Mouse (Mus musculus) ES-Bruce4 (cell line): Measurements from ENCODE around the gene Fam83g. TPM values are rescaled to one million over a fixed set of nuclear protein-coding genes. Genes with fewer than 3 reads are reported as not detected.

Source experiments
- H3K27ac ChIP-seq: 2 replicates; pipeline ENCODE4 v1.5.1; 2012; ENCODE audit warnings: low read length, inconsistent platforms; ENCODE audit not compliant: insufficient read depth
- H3K27me3 ChIP-seq: 2 replicates; pipeline ENCODE4 v1.6.1; 2012; ENCODE audit warnings: mild to moderate bottlenecking, low read length, inconsistent platforms; ENCODE audit not compliant: control insufficient read depth, poor library complexity, insufficient read depth, severe bottlenecking
- H3K36me3 ChIP-seq: 2 replicates; pipeline ENCODE4 v1.6.1; 2012; ENCODE audit warnings: inconsistent platforms, mild to moderate bottlenecking, low read length, moderate library complexity; ENCODE audit not compliant: control insufficient read depth, poor library complexity, insufficient read depth, severe bottlenecking
- H3K4me1 ChIP-seq: one replicate; pipeline ENCODE4 v1.8.1; 2011; ENCODE audit warnings: low read length; ENCODE audit not compliant: control insufficient read depth, insufficient read depth
- H3K4me3 ChIP-seq: 2 replicates; pipeline ENCODE4 v1.5.1; 2011; ENCODE audit warnings: low read depth, mild to moderate bottlenecking, low read length
- H3K9ac ChIP-seq: 2 replicates; pipeline ENCODE4 v1.6.1; 2012; ENCODE audit warnings: low read depth, mild to moderate bottlenecking, inconsistent platforms; ENCODE audit not compliant: poor library complexity, severe bottlenecking
- H3K9me3 ChIP-seq: replicated peaks from 2 replicates; pipeline ENCODE4 v1.6.1; 2012; ENCODE audit warnings: mild to moderate bottlenecking, low read length, inconsistent platforms; ENCODE audit not compliant: control insufficient read depth, poor library complexity, insufficient read depth, severe bottlenecking
- CTCF ChIP-seq: IDR thresholded peaks from one replicate; pipeline ENCODE4 v1.8.1; 2011; ENCODE audit warnings: low read depth, low read length
- EP300 ChIP-seq: IDR thresholded peaks from 2 replicates; pipeline ENCODE4 v1.6.1; 2011; ENCODE audit warnings: low read depth, low read length; ENCODE audit not compliant: insufficient read depth
- POLR2A ChIP-seq: IDR thresholded peaks from one replicate; pipeline ENCODE4 v1.8.1; 2011; ENCODE audit warnings: low read length; ENCODE audit not compliant: insufficient read depth
- polyA plus RNA-seq: library from polyadenylated mRNA; stranded (reverse); fragments of >200 nt; gene quantifications from 2 replicates; pipeline ENCODE4 v1.2.4, GENCODE M21; 2011; ENCODE audit warnings: low read depth; ENCODE audit not compliant: missing spikeins, insufficient read depth, insufficient read length

The Fam83g gene
- polyA plus RNA-seq, 1 experiment: 7.7 TPM

- Histone ChIP-seq H3K27ac (no peak overlapping the region), H3K36me3 (no peaks in the 10 kb centered on the region), H3K27me3 (no peaks in the 10 kb centered on the region), H3K4me1 (no peaks in the 10 kb centered on the region), H3K9ac (no peak overlapping the region), H3K9me3 (no peaks in the 10 kb centered on the region), H3K4me3 (no peak overlapping the region)
- TF ChIP-seq POLR2A (no peak), EP300 (no peak)
These were observed 37.3 kb upstream of the Fam83g start for GRCm38 (mm10) chr11:61646499-61647039.

- Histone ChIP-seq H3K9me3 (no peaks in the 10 kb centered on the region), H3K4me1 (no peaks in the 10 kb centered on the region), H3K36me3 (no peaks in the 10 kb centered on the region), H3K27ac (no peak overlapping the region), H3K9ac (no peak overlapping the region), H3K27me3 (no peaks in the 10 kb centered on the region), H3K4me3 (no peak overlapping the region)
- no peak for TF ChIP-seq EP300
- no peak for TF ChIP-seq CTCF
- TF ChIP-seq POLR2A: no peak
These were observed 36.6 kb upstream of the Fam83g start for GRCm38 (mm10) chr11:61647110-61647910.

- TF ChIP-seq POLR2A (no peak), EP300 (no peak), CTCF (no peak)
- Histone ChIP-seq H3K4me1 (no peaks in the 10 kb centered on the region), H3K27me3 (no peaks in the 10 kb centered on the region), H3K36me3 (no peaks in the 10 kb centered on the region), H3K9ac (no peak overlapping the region), H3K9me3 (no peaks in the 10 kb centered on the region), H3K27ac (no peak overlapping the region), H3K4me3 (no peak overlapping the region)
These were observed 35.7 kb upstream of the Fam83g start for GRCm38 (mm10) chr11:61647956-61648748.

GRCm38 (mm10) chr11:61648749-61649115 lies 35.2 kb upstream of the Fam83g start:
- H3K27me3 ChIP-seq: no peaks in the 10 kb centered on the region
- no peak overlapping the region for H3K27ac ChIP-seq
- no peaks in the 10 kb centered on the region for H3K9me3 ChIP-seq
- no peak overlapping the region for H3K4me3 ChIP-seq
- H3K36me3 ChIP-seq: no peaks in the 10 kb centered on the region
- H3K9ac ChIP-seq: no peak overlapping the region
- TF ChIP-seq POLR2A (no peak), EP300 (no peak), CTCF (no peak)
- H3K4me1 ChIP-seq: no peaks in the 10 kb centered on the region

GRCm38 (mm10) chr11:61649163-61649580 lies 34.7 kb upstream of the Fam83g start:
- Histone ChIP-seq H3K9me3 (no peaks in the 10 kb centered on the region), H3K36me3 (no peaks in the 10 kb centered on the region), H3K27me3 (no peaks in the 10 kb centered on the region), H3K9ac (no peak overlapping the region), H3K4me1 (no peaks in the 10 kb centered on the region), H3K4me3 (no peak overlapping the region), H3K27ac (no peak overlapping the region)
- TF ChIP-seq CTCF (no peak), EP300 (no peak), POLR2A (no peak)

GRCm38 (mm10) chr11:61649626-61650025 lies 34.3 kb upstream of the Fam83g start:
- H3K27me3 ChIP-seq: no peaks in the 10 kb centered on the region
- TF ChIP-seq POLR2A (no peak), EP300 (no peak), CTCF (no peak)
- H3K36me3 ChIP-seq: no peaks in the 10 kb centered on the region
- no peaks in the 10 kb centered on the region for H3K4me1 ChIP-seq
- no peaks in the 10 kb centered on the region for H3K9me3 ChIP-seq
- H3K27ac ChIP-seq: no peak overlapping the region
- no peak overlapping the region for H3K9ac ChIP-seq
- no peak overlapping the region for H3K4me3 ChIP-seq
